Mouse (Mus musculus) forebrain, embryonic 12.5 days (tissue): ENCODE measurements around the gene Ctnnd1. TPM values are rescaled to one million over a fixed set of nuclear protein-coding genes. Genes with fewer than 3 reads are reported as not detected.
A peak's percentile ranks its signal among the peaks of the same experiment; 100 is the strongest.
"Not testable (repeated sequence)": the region's sequence is repeated elsewhere in the genome, so short reads cannot be mapped to it uniquely, and the experiment has no call there.

Experiments used
- ATAC-seq: fragments of 200-750 bp; cut with Nextera tagmentation; 2 replicates; pipeline ENCODE4 v1.8.0; 2017; ENCODE audit warnings: moderate TSS enrichment; ENCODE audit not compliant: low FRiP score
- H3K27ac ChIP-seq: fragments of 300-500 bp; sonication (generic); 2 replicates; pipeline ENCODE4 v1.5.1; 2016; ENCODE audit warnings: mild to moderate bottlenecking
- H3K27me3 ChIP-seq: fragments of 300-500 bp; sonication (generic); 2 replicates; pipeline ENCODE4 v1.6.1; 2016; ENCODE audit warnings: mild to moderate bottlenecking
- H3K36me3 ChIP-seq: fragments of 300-500 bp; sonication (generic); replicated peaks from 2 replicates; pipeline ENCODE4 v1.6.1; 2016; ENCODE audit warnings: mild to moderate bottlenecking
- H3K4me1 ChIP-seq: fragments of 300-500 bp; sonication (generic); 2 replicates; pipeline ENCODE4 v1.6.1; 2016
- H3K4me2 ChIP-seq: fragments of 300-500 bp; sonication (generic); 2 replicates; pipeline ENCODE4 v1.6.1; 2016; ENCODE audit warnings: mild to moderate bottlenecking, moderate library complexity
- H3K4me3 ChIP-seq: fragments of 300-500 bp; sonication (generic); replicated peaks from 2 replicates; pipeline ENCODE4 v1.5.1; 2016; ENCODE audit warnings: mild to moderate bottlenecking
- H3K9ac ChIP-seq: fragments of 300-500 bp; sonication (generic); 2 replicates; pipeline ENCODE4 v1.6.1; 2016; ENCODE audit warnings: mild to moderate bottlenecking
- H3K9me3 ChIP-seq: fragments of 300-500 bp; sonication (generic); 2 replicates; pipeline ENCODE4 v1.6.1; 2016
- WGBS: fragments of 180-500 bp; shearing (Covaris S2); methylation state at CpG from one replicate; pipeline ENCODE4 v1.1.7; 2016; 5-methylcytosine and 5-hydroxymethylcytosine counted together
- polyA plus RNA-seq: library from polyadenylated mRNA; unstranded; fragments of >200 nt; fragmentation: Nextera tagmentation; extraction: Ambion mirVana; gene quantifications from 2 replicates; pipeline ENCODE4 v1.2.1, GENCODE M21; 2016

The Ctnnd1 gene
- 52.6 and 53.6 TPM in 2 replicates for polyA plus RNA-seq

DNA sequence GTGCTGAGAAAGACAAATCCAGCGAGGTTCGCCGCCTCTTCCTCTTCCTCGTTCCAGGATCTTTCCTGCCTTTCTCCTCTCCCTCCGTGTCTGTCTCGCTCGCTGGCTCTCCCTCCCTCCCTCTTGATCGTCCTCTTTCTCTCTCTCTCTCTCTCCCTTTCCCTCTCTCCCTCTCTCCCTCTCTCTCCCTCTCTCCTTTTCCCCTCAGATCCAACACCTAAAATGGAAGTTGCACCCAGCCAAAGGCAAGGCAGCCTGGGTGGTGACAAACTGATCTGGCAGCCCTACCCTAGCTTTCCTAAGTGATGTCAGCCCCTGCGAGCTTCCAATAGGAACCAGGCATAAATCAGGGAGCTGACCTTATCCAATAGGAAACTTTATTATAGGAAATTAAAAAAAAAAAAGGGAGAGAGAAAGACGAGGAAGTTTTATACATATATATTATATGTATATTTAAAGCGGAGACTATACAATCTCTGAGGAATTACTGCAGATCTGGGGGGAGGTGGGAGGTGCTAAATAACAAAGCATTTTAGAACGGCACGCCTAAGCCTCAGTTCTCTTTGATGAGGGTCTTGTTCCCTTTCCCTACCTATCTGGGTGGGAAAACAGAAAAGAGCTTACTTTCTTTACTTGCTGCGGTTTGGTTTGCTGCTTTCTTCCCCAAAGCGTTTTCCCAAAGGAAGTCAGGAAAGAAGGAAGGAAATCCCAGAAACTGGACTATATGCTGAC lies at the start of gene Ctnnd1:
Gene Ctnnd1 (minus strand): TSS at position 302 of the 732 bp plus-strand sequence.
- ATAC-seq, result peak; percentile 98
- under 1% methylated on average over 15 of the region's 15 CpGs for WGBS
- Histone ChIP-seq H3K9me3 (no peaks in the 10 kb centered on the region), H3K4me3 (peak within 1 kb of the TSS; percentile 65), H3K27ac (peak within 1 kb of the TSS; percentile 94), H3K9ac (peak within 1 kb of the TSS; percentile 80), H3K4me2 (peak within 1 kb of the TSS; percentile 80), H3K27me3 (no peaks in the 10 kb centered on the region), H3K36me3 (no peaks in the 10 kb centered on the region), H3K4me1 (peaks cover 18% of the 10 kb centered on the region)

DNA sequence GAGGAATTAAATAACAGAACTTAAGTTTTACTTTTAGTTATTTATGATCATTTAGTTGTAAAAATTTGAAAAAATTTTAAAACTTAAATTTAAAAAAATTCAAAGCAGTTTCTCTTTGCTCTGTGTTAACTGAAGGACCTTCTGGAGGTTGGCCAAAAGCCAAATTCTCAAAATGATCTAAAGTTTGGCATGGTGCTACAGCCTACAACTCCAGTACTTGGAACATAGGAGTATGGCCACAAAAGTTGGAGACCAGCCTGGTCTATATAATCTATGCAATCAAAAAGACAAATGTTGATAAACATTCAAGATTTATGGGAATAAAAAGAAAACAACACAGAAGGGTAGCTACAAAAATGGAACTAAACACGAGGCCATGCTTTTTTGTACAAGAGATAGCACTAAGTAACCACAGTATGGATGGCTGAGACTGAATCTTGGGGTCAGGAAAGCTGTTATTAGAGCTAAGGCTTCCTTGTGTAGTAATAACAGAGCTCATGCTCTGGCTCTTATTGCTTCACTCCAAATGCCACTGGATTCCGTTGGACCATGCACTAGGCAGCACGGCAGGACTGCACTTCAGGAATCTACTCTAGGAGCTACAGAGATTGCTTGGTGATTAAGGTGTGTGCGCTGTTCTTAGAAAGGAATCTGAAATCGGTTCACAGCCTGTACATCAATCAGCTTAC lies 44.6 kb upstream of the Ctnnd1 start:
- 93% methylated on average over 5 of the region's 5 CpGs for WGBS
- H3K9me3 ChIP-seq, result no peaks in the 10 kb centered on the region
- H3K4me3 ChIP-seq, result no peak overlapping the region
- H3K27ac ChIP-seq, result no peak overlapping the region
- peaks cover 65% of the 10 kb centered on the region for H3K36me3 ChIP-seq
- H3K4me2 ChIP-seq, result no peak overlapping the region
- no peaks in the 10 kb centered on the region for H3K27me3 ChIP-seq
- no peak for ATAC-seq
- H3K4me1 ChIP-seq, result no peaks in the 10 kb centered on the region
- no peak overlapping the region for H3K9ac ChIP-seq

DNA sequence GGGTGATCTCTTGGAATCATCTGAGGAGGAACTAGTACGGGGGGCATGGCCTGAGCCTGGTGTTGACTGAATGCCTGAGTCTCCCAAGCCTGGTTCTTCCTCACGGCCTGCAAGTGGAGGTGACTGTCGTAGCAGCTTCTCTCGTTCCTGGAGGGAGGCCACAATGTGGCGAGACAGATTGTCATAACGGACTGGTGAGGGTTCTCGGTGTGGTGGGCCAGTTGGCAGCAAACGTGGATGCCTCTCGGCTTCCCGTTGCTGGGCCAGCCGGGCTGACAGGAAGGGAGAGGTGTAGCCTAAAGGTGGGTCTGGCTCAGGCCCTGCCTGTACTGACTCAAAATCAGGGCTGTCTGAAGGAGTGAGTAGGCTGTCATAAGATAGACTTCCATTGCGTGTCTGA lies 39.5 kb upstream of the Ctnnd1 start:
- no peak overlapping the region for H3K27ac ChIP-seq
- peaks cover 91% of the 10 kb centered on the region for H3K36me3 ChIP-seq
- no peaks in the 10 kb centered on the region for H3K9me3 ChIP-seq
- no peak overlapping the region for H3K9ac ChIP-seq
- no peaks in the 10 kb centered on the region for H3K27me3 ChIP-seq
- no peaks in the 10 kb centered on the region for H3K4me1 ChIP-seq
- H3K4me3 ChIP-seq, result no peak overlapping the region
- 92% methylated on average over 12 of the region's 12 CpGs for WGBS
- no peak overlapping the region for H3K4me2 ChIP-seq
- no peak for ATAC-seq

DNA sequence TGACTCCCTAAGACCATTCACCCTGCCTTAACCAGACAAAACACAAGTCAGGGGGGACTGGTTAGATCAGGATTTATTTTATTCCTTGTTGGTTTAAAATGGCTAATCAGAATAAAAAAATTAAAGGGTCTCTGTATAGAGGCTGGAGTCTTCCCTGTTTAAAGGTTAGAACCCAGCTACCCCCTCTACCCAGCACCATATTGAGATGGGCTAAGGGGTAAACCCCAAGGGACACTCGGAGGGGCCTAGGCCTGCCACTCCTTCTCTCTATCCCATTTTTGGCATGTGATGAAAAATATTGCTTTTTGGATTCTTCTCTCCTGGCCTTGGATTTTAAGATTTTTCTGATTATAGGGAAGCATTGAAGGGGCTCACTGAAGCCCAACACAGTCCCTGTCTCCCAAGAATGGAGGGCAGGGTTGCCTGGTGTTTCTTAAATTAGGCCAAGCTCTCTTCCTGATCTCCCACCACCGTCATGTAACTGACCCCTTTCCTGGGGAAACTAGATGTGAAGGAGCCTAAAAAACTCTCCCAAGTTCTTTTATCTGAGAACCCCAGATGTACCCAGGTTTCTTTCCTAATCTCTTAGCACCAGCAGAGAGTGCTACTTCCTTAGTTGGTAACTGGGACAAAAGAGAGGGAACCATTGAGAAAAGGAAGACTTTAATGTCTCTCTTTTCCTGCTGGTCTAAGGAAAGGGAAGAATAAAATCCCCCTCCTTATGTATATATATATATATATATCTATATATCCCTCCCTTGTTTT lies 37.7 kb upstream of the Ctnnd1 start:
- H3K9me3 ChIP-seq, result no peaks in the 10 kb centered on the region
- H3K9ac ChIP-seq, result no peak overlapping the region
- H3K4me3 ChIP-seq, result no peak overlapping the region
- no peak for ATAC-seq
- no peak overlapping the region for H3K4me2 ChIP-seq
- H3K27me3 ChIP-seq, result no peaks in the 10 kb centered on the region
- no peaks in the 10 kb centered on the region for H3K4me1 ChIP-seq
- H3K36me3 ChIP-seq, result peaks cover 87% of the 10 kb centered on the region
- 87% methylated on average over 2 of the region's 2 CpGs for WGBS
- no peak overlapping the region for H3K27ac ChIP-seq

DNA sequence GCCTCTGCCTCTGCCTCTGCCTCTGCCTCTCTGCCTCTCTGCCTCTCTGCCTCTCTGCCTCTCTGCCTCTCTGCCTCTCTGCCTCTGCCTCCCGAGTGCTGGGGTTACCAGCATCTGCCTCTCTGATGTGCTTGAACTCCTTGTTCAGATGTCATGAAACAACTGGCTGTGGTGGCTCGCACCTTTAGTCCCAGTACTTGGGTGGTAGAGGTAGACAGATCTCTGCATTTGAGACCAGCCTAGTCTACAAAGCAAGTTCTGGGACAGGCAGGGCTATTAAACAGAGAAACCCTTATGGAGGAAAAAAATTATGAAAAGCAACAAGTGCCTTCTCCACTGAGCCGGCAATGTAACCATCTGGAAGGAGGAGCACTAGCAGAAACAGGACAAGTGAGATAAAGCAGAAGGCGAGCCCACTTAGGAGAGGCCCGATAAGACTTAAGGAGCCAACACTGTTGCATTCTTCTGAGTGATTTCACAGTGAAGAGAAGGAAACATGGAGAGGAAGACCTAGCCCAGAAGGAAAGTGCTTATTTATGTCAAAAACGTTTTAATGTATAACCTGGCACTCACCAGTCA lies 32.1 kb upstream of the Ctnnd1 start:
- ATAC-seq, result no peak
- peaks cover 39% of the 10 kb centered on the region for H3K36me3 ChIP-seq
- WGBS, result 88% methylated on average over 6 of the region's 6 CpGs

DNA sequence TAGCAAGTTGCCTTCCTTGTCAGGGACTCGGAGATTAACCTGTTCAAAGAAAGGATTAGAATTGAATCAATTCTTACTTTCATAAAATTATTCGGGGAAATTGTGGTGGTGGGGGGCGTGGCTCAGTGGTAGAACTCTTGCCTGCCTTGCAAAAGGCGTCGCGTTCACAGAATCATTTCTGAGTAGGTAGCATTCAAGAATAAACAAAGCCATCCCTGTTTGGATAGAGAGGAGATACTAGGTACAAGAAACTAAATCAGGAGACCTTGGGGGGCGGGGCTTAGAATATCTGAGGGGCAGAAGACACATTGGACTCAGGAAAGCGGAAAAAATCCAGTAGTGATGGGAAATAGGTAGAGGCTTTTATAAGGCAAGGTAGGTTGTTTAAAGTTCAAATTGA lies 28.5 kb upstream of the Ctnnd1 start, which contains the start of gene Tmx2:
Gene Tmx2 (minus strand): TSS at position 125 of the 400 bp plus-strand sequence.
- WGBS, result 19% methylated on average over 8 of the region's 8 CpGs
- Histone ChIP-seq H3K27ac (0 out of 2 replicates have a peak within 1 kb of the TSS, but pooled peaks have one; percentile 27), H3K36me3 (peaks cover 24% of the 10 kb centered on the region), H3K4me3 (peak within 1 kb of the TSS; percentile 84), H3K27me3 (no peaks in the 10 kb centered on the region), H3K4me1 (peaks cover 17% of the 10 kb centered on the region), H3K9ac (peak within 1 kb of the TSS; percentile 85), H3K4me2 (peak within 1 kb of the TSS; percentile 80), H3K9me3 (no peaks in the 10 kb centered on the region)
- ATAC-seq, result no peak

More for the DNA sequence above, 32.1 kb upstream of the Ctnnd1 start:
- H3K4me2 ChIP-seq, result no peak overlapping the region
- no peak overlapping the region for H3K27ac ChIP-seq
- no peaks in the 10 kb centered on the region for H3K27me3 ChIP-seq
- peaks cover 10% of the 10 kb centered on the region for H3K4me1 ChIP-seq
- H3K9me3 ChIP-seq, result no peaks in the 10 kb centered on the region
- no peak overlapping the region for H3K4me3 ChIP-seq
- no peak overlapping the region for H3K9ac ChIP-seq

- peak; percentile 100 for ATAC-seq
- Histone ChIP-seq H3K9ac (peak within 1 kb of the TSS; percentile 85), H3K27me3 (no peaks in the 10 kb centered on the region), H3K36me3 (peaks cover 30% of the 10 kb centered on the region), H3K4me1 (peaks cover 17% of the 10 kb centered on the region), H3K27ac (peak within 1 kb of the TSS; percentile 68), H3K9me3 (no peaks in the 10 kb centered on the region), H3K4me2 (peak within 1 kb of the TSS; percentile 80), H3K4me3 (peak within 1 kb of the TSS; percentile 84)
- under 1% methylated on average over 44 of the region's 44 CpGs for WGBS
These were observed 27.7 kb upstream of the Ctnnd1 start, which contains the start of the genes Gm28635 and Med19 for GRCm38 (mm10) chr2:84677968-84678880. Gm28635 (minus strand) TSS chr2:84678041. Med19 (plus strand) TSS chr2:84678402.

DNA sequence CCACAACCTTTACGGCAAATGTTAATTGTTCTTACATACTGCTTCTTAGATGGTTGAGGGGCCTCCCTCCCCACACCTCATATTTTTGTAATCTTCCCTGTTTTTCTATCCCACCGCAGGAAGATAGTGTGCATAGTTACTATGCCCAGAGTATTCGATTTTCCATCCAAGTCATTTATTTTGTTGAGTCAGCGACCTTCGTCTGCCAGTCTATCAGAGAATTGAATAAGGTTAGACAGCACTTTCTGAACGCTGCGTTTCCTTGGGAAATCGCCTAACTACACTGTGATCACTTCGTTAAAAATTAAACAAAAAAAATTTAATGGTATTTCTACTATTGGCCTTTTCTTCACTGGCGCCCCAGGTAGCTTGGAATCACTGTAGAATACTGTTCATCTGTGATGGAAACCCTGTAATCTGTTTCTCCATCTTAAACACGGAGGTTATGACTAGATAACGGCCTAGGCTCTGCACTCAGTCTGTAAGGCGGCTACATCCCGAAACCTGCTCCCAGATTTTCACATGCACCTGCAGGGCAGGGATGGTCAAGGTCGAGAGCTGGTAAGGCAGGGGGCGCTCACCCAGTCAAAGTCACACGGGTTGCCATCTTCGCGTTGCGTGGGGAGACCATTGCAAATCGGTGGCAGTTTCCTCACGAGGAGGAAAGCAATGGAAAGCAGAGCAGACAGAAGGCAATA lies 26.9 kb upstream of the Ctnnd1 start:
- H3K4me1 ChIP-seq, result peaks cover 17% of the 10 kb centered on the region
- H3K9me3 ChIP-seq, result no peaks in the 10 kb centered on the region
- H3K36me3 ChIP-seq, result peaks cover 33% of the 10 kb centered on the region
- H3K27ac ChIP-seq, result peak overlapping the region; percentile 68
- no peaks in the 10 kb centered on the region for H3K27me3 ChIP-seq
- peak overlapping the region; percentile 84 for H3K4me3 ChIP-seq
- H3K4me2 ChIP-seq, result peak overlapping the region; percentile 61
- peak; percentile 34 for ATAC-seq
- 10% methylated on average over 22 of the region's 22 CpGs for WGBS
- peak overlapping the region; percentile 68 for H3K9ac ChIP-seq

- ATAC-seq, H3K27me3 ChIP-seq, H3K4me3 ChIP-seq, H3K9me3 ChIP-seq, H3K27ac ChIP-seq, H3K9ac ChIP-seq: not testable (repeated sequence)
- H3K4me1 ChIP-seq, result peaks cover 12% of the 10 kb centered on the region
- peaks cover 47% of the 10 kb centered on the region for H3K36me3 ChIP-seq
- 52% methylated on average over 4 of the region's 5 CpGs for WGBS
- H3K4me2 ChIP-seq, result peak overlapping the region; percentile 66
These were observed 21.0 kb upstream of the Ctnnd1 start for GRCm38 (mm10) chr2:84671535-84671934.

DNA sequence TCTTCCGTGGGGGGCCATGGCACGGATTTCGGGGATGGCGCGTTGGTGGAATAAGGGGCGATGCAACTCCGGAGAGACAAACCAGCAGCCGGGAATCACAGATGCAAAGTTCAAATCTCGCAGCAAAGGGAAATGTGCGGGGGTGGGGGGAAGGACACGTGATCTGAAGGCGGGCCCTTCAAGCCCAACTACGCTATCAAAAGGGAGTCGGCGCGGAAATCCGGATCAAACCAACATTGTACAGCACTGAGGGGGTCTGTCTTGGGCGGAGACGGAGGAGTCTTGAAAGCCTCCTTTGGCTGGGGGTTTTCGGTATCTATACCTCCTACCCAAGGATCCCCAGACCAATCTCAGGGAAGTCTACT lies 20.0 kb upstream of the Ctnnd1 start, which contains the start of gene Selenoh:
Gene Selenoh (minus strand): TSS at position 202 of the 365 bp plus-strand sequence.
- Histone ChIP-seq H3K27ac (peak within 1 kb of the TSS; percentile 97), H3K36me3 (peaks cover 42% of the 10 kb centered on the region), H3K9me3 (no peaks in the 10 kb centered on the region), H3K4me1 (peaks cover 12% of the 10 kb centered on the region), H3K4me2 (peak within 1 kb of the TSS; percentile 66), H3K27me3 (no peaks in the 10 kb centered on the region), H3K9ac (peak within 1 kb of the TSS; percentile 95), H3K4me3 (peak within 1 kb of the TSS; percentile 86)
- ATAC-seq, result peak; percentile 98
- under 1% methylated on average over 20 of the region's 20 CpGs for WGBS
